Mouse (Mus musculus) liver, embryonic 14.5 days (tissue): ENCODE results near the gene Gm10643.

Experiments
- CTCF ChIP-seq: IDR thresholded peaks from 2 replicates; pipeline ENCODE4 v1.5.1; 2016; ENCODE audit warnings: antibody characterized with exemption, low read depth, control low read depth
- EP300 ChIP-seq: IDR thresholded peaks from 2 replicates; pipeline ENCODE4 v1.6.1; 2016; ENCODE audit warnings: antibody characterized with exemption, low read depth

DNA sequence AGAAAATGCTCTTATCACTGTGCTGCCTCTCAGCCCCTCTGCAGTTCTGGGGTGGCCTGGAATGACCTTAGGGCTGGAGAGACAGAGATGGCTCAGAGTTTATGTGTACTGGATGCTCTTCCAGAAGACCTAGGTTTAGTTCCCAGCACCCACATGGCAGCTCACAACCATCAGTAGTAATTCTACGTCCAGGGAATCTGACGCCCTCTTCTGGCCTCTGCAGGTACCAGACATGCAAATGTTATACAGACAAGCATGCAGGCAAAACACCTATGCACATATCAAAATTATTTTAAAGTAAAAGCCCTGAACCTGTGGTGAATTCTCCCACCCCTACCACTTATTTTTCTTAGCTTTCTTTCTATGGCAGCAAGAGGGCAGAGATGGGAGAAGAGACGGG is 18.4 kb downstream of the Gm10643 start:
- TF ChIP-seq EP300 (no peak), CTCF (no peak)
